Comparison of ENCODE assay signal across 13 mouse cellular contexts in the genomic region with DNA sequence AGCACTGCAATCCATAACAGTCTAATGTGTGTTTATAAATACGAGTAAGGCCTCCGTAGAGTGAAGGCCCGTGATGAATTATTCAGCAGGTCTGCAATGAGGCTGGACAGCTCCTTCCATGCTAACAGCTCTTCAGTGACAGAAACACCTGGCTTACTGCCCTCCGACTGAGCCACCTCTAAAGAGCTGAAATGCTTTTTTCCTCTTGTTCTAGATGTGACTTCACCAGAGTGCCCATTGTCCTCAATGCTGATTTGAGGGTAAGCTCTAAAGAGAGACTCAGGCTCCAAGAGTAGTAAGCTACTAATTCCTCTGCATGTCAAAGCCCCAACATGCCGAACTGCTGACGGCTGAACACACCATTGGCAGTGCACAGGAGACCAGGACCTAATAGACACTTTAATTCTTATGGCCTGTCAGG.
DNase-seq lines count a peak whose midpoint lies in the region; ATAC-seq and TF ChIP-seq lines count a peak whose summit lies in the region.
"Had no signal": no experiment of that assay in that cellular context is flagged by ENCODE, and none has a peak within 500 bp of the region (broad histone marks: within the 10 kb centered on the region; RNA-seq: fewer than 3 reads in every experiment).

No protein-coding gene starts in this region.

- peak; percentile 18 for DNase-seq in limb, embryonic 14.5 days (ENCODE audit: low spot score)
- no peak for DNase-seq in limb, embryonic 10.5 days (ENCODE audit: low spot score)
- DNase-seq in cerebellum, adult 8-10 months: peak; percentile 54
- DNase-seq in forebrain, postnatal 0 days: no peak
- no peak for DNase-seq in heart, adult 9 months (ENCODE audit: low spot score in 2 of 2)
- no peak for DNase-seq in heart, adult 8-10 months (ENCODE audit: low spot score)
- DNase-seq: adrenal gland, adult 8-10 months; gastrocnemius, postnatal 25 days; kidney, postnatal 36 days; lung, postnatal 10 days had no signal

- H3K4me3 ChIP-seq in limb, embryonic 14.5 days (replicated peaks; ENCODE audit: low read length): no peak overlapping the region
- no peak overlapping the region for H3K4me3 ChIP-seq in limb, embryonic 10.5 days
- H3K4me3 ChIP-seq in forebrain, postnatal 0 days (ENCODE audit: low read depth, low read length): no peak overlapping the region
- no peak overlapping the region for H3K4me3 ChIP-seq in olfactory bulb, adult 2 months (ENCODE audit: insufficient read depth, low read depth, low read length)
- H3K4me3 ChIP-seq: embryonic facial prominence, embryonic 15.5 days; limb, embryonic 13.5 days had no signal

- H3K27ac ChIP-seq in limb, embryonic 14.5 days (replicated peaks; ENCODE audit: low read depth, low read length): no peak overlapping the region
- no peak overlapping the region for H3K27ac ChIP-seq in limb, embryonic 10.5 days
- H3K27ac ChIP-seq in forebrain, postnatal 0 days (ENCODE audit: low read depth, low read length): no peak overlapping the region
- 0 out of 2 replicates have a peak overlapping the region, but pooled peaks have one; percentile 16 for H3K27ac ChIP-seq in olfactory bulb, adult 2 months (ENCODE audit: insufficient read depth, low read depth, low read length)
- H3K27ac ChIP-seq: embryonic facial prominence, embryonic 15.5 days; limb, embryonic 13.5 days had no signal

- 68% methylated on average over 6 of the region's 6 CpGs for WGBS in limb, embryonic 14.5 days
- 74% methylated on average over 6 of the region's 6 CpGs for WGBS in limb, embryonic 10.5 days
- 19% methylated on average over 6 of the region's 6 CpGs for WGBS in forebrain, postnatal 0 days
- WGBS in olfactory bulb, adult 2 months: 52% methylated on average over 6 of the region's 6 CpGs

- no peaks in the 10 kb centered on the region for H3K27me3 ChIP-seq in limb, embryonic 14.5 days (ENCODE audit: control insufficient read depth, insufficient read depth, low read length)
- H3K27me3 ChIP-seq in limb, embryonic 10.5 days (ENCODE audit: low read depth, poor library complexity, severe bottlenecking): no peaks in the 10 kb centered on the region
- no peaks in the 10 kb centered on the region for H3K27me3 ChIP-seq in forebrain, postnatal 0 days (ENCODE audit: insufficient read depth, low read length)
- H3K27me3 ChIP-seq: embryonic facial prominence, embryonic 15.5 days; limb, embryonic 13.5 days had no signal

- no peak for ATAC-seq in limb, embryonic 14.5 days (ENCODE audit: low FRiP score, low read depth)
- peak; percentile 29; the same call in 1 of the 2 replicates for ATAC-seq in forebrain, postnatal 0 days

- no peaks in the 10 kb centered on the region for H3K36me3 ChIP-seq in limb, embryonic 14.5 days (ENCODE audit: control insufficient read depth, insufficient read depth, low read length)
- H3K36me3 ChIP-seq in limb, embryonic 10.5 days: no peaks in the 10 kb centered on the region
- H3K36me3 ChIP-seq in forebrain, postnatal 0 days (ENCODE audit: insufficient read depth): no peaks in the 10 kb centered on the region
- H3K36me3 ChIP-seq: embryonic facial prominence, embryonic 15.5 days; limb, embryonic 13.5 days had no signal

- TF ChIP-seq CTCF in forebrain, postnatal 0 days (IDR thresholded peaks at IDR 0.05; ENCODE audit: low read depth): no peak
- no peak for TF ChIP-seq CTCF in olfactory bulb, adult 2 months (IDR thresholded peaks at IDR 0.05; ENCODE audit: insufficient read depth, low read depth, low read length)

- no peak overlapping the region for H3K9ac ChIP-seq in limb, embryonic 14.5 days (ENCODE audit: low read depth, low read length, severe bottlenecking)
- 0 out of 2 replicates have a peak overlapping the region, but pooled peaks have one; percentile 15 for H3K9ac ChIP-seq in forebrain, postnatal 0 days
- H3K9ac ChIP-seq: embryonic facial prominence, embryonic 15.5 days; limb, embryonic 13.5 days had no signal

- no peak overlapping the region for H3K4me2 ChIP-seq in limb, embryonic 14.5 days (replicated peaks; ENCODE audit: low read depth, low read length, severe bottlenecking)
- H3K4me2 ChIP-seq in forebrain, postnatal 0 days (ENCODE audit: low read depth): no peak overlapping the region
- H3K4me2 ChIP-seq: embryonic facial prominence, embryonic 15.5 days; limb, embryonic 13.5 days had no signal

- H3K4me1 ChIP-seq in limb, embryonic 14.5 days (ENCODE audit: control insufficient read depth, insufficient read depth, low read length): no peaks in the 10 kb centered on the region
- no peaks in the 10 kb centered on the region for H3K4me1 ChIP-seq in limb, embryonic 10.5 days
- 0 out of 2 replicates have a peak, but pooled peaks cover 6% of the 10 kb centered on the region for H3K4me1 ChIP-seq in forebrain, postnatal 0 days (ENCODE audit: insufficient read depth)
- peaks cover 2% of the 10 kb centered on the region; the same call in 1 of the 2 replicates for H3K4me1 ChIP-seq in olfactory bulb, adult 2 months (ENCODE audit: control insufficient read depth, insufficient read depth, low read length)
- H3K4me1 ChIP-seq: embryonic facial prominence, embryonic 15.5 days; limb, embryonic 13.5 days had no signal

- no peaks in the 10 kb centered on the region for H3K9me3 ChIP-seq in limb, embryonic 14.5 days (ENCODE audit: control insufficient read depth, low read length)
- H3K9me3 ChIP-seq in limb, embryonic 10.5 days (replicated peaks): no peaks in the 10 kb centered on the region
- H3K9me3 ChIP-seq in forebrain, postnatal 0 days (ENCODE audit: low read length): no peaks in the 10 kb centered on the region
- H3K9me3 ChIP-seq: embryonic facial prominence, embryonic 15.5 days; limb, embryonic 13.5 days had no signal

- no peak for TF ChIP-seq POLR2A in limb, embryonic 14.5 days (IDR thresholded peaks at IDR 0.05; ENCODE audit: borderline replicate concordance, extremely low read depth, insufficient read depth, insufficient read length)
- no peak for TF ChIP-seq POLR2A in olfactory bulb, adult 2 months (IDR thresholded peaks at IDR 0.05; ENCODE audit: insufficient read depth, low read depth, low read length)

Comparison
In these comparisons a context has a peak if more than half of its experiments do, and no peak if none do; other contexts are left out.
1. DNase-seq: peak in limb, embryonic 14.5 days (single experiment) and cerebellum, adult 8-10 months (single experiment); none in limb, embryonic 10.5 days (single experiment), forebrain, postnatal 0 days (single experiment), heart, adult 9 months (0 of 2) and heart, adult 8-10 months (single experiment).